Mouse (Mus musculus): ENCODE measurements at regions not wholly inside any gene's neighbourhood (a gene's known extent, or its start where the extent isn't known, plus 50 kb on each side); places are given as distances from the start of the nearest gene placed in this dataset.

- no peaks in the 10 kb centered on the region for H3K9me3 ChIP-seq
- no peak overlapping the region for H3K9ac ChIP-seq
- no peaks in the 10 kb centered on the region for H3K27me3 ChIP-seq
- WGBS = 89% methylated on average over 10 of the region's 10 CpGs
- no peak overlapping the region for H3K4me2 ChIP-seq
- no peak overlapping the region for H3K4me3 ChIP-seq
- no peak overlapping the region for H3K27ac ChIP-seq
- no peaks in the 10 kb centered on the region for H3K4me1 ChIP-seq (replicated peaks)
- ATAC-seq (ENCODE audit: low FRiP score) = no peak
- H3K36me3 ChIP-seq = no peaks in the 10 kb centered on the region
Observed at GRCm38 (mm10) chr9:101306408-101306935, 54.9 kb upstream of the Ppp2r3a start.

GRCm38 (mm10) chr9:101305730-101306129 is 54.1 kb upstream of the Ppp2r3a start:
- no peak overlapping the region for H3K4me3 ChIP-seq
- whole genome bisulfite sequencing = 90% methylated on average over 4 of the region's 4 CpGs
- H3K27me3 ChIP-seq = no peaks in the 10 kb centered on the region
- no peaks in the 10 kb centered on the region for H3K4me1 ChIP-seq (replicated peaks)
- no peak overlapping the region for H3K4me2 ChIP-seq
- H3K9me3 ChIP-seq = no peaks in the 10 kb centered on the region
- no peak overlapping the region for H3K27ac ChIP-seq
- H3K9ac ChIP-seq = no peak overlapping the region
- no peaks in the 10 kb centered on the region for H3K36me3 ChIP-seq
- no peak for ATAC-seq (ENCODE audit: low FRiP score)
